Mouse (Mus musculus) heart, postnatal 0 days (tissue): ENCODE results near the gene Gm14444. TPM values are rescaled to one million over a fixed set of nuclear protein-coding genes. Genes with fewer than 3 reads are reported as not detected.
"Not testable (repeated sequence)": the region's sequence is repeated elsewhere in the genome, so short reads cannot be mapped to it uniquely, and the experiment has no call there.

Experiments used
- ATAC-seq: fragments of 200-750 bp; cut with Nextera tagmentation; 2 replicates; pipeline ENCODE4 v1.8.0; 2017; ENCODE audit warnings: low read depth, moderate number of reproducible peaks, moderate library complexity; ENCODE audit not compliant: insufficient read depth
- DNase-seq: peaks from one replicate; pipeline ENCODE4 v3.0.0-alpha.2; 2016; ENCODE audit warnings: low spot score
- H3K27ac ChIP-seq: fragments of 300-500 bp; sonication (generic); 2 replicates; pipeline ENCODE4 v1.5.1; 2014; ENCODE audit warnings: low read depth, mild to moderate bottlenecking
- H3K27me3 ChIP-seq: fragments of 300-500 bp; sonication (generic); 2 replicates; pipeline ENCODE4 v1.6.1; 2014; ENCODE audit warnings: low read length, mixed read lengths; ENCODE audit not compliant: control insufficient read depth, insufficient read depth
- H3K36me3 ChIP-seq: fragments of 300-500 bp; sonication (generic); replicated peaks from 2 replicates; pipeline ENCODE4 v1.6.1; 2014; ENCODE audit warnings: low read length, mixed read lengths; ENCODE audit not compliant: control insufficient read depth, insufficient read depth
- H3K4me1 ChIP-seq: fragments of 300-500 bp; sonication (generic); 2 replicates; pipeline ENCODE4 v1.6.1; 2014; ENCODE audit warnings: antibody characterized with exemption; ENCODE audit not compliant: control insufficient read depth, insufficient read depth
- H3K4me2 ChIP-seq: fragments of 300-500 bp; sonication (generic); 2 replicates; pipeline ENCODE4 v1.6.1; 2014; ENCODE audit warnings: low read depth, mild to moderate bottlenecking, low read length, moderate library complexity
- H3K4me3 ChIP-seq: fragments of 300-500 bp; sonication (generic); 2 replicates; pipeline ENCODE4 v1.5.1; 2014; ENCODE audit warnings: low read depth, low read length
- H3K9ac ChIP-seq: fragments of 300-500 bp; sonication (generic); replicated peaks from 2 replicates; pipeline ENCODE4 v1.6.1; 2014; ENCODE audit warnings: low read depth, low read length, mixed read lengths
- H3K9me3 ChIP-seq: fragments of 300-500 bp; sonication (generic); replicated peaks from 2 replicates; pipeline ENCODE4 v1.6.1; 2016; ENCODE audit warnings: low read length; ENCODE audit not compliant: control insufficient read depth
- WGBS: fragments of 180-500 bp; shearing (Covaris S2); extraction: QIAGEN DNeasy Blood & Tissue Kit; methylation state at CpG from one replicate; pipeline ENCODE4 v1.1.7; 2014; 5-methylcytosine and 5-hydroxymethylcytosine counted together
- polyA plus RNA-seq: library from polyadenylated mRNA; unstranded; fragments of >200 nt; fragmentation: Nextera tagmentation; extraction: Ambion mirVana; gene quantifications from 2 replicates; pipeline ENCODE4 v1.2.1, GENCODE M21; 2015
- total RNA-seq: library from RNA; depleted of rRNA; stranded (reverse); fragments of >200 nt; gene quantifications from 2 replicates; pipeline ENCODE4 v1.2.3, GENCODE M21; 2014; ENCODE audit warnings: low replicate concordance; rRNA removed

The Gm14444 gene
- total RNA-seq (not detected in 2 replicates), polyA plus RNA-seq (not detected in 2 replicates)

DNA sequence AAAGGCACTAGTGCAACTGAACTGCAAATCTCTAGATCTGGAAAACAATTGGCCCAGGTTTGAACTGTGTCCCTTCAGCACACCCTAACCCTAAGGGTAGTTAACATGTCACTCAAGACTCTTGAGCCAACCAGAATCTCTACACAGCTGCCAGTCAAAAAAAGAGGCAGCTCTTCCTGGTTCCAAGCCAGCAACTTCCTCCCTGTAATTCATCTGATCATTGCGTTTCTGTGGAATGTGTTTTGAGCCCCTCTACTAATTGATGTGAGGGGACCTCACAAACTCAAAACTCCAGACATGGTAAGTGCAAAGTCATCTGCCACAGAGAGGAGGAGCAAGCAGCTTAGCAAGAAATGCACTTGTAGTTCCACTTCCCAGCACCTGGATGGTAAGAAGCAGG, at the start of gene Gm14444:
Gm14444 (plus strand) TSS at position 220 of the 400 bp plus-strand sequence.
- H3K4me1 ChIP-seq, H3K27me3 ChIP-seq, H3K4me3 ChIP-seq, H3K4me2 ChIP-seq, H3K9me3 ChIP-seq, ATAC-seq, H3K36me3 ChIP-seq, DNase-seq, H3K9ac ChIP-seq, H3K27ac ChIP-seq: not testable (repeated sequence)
- WGBS: 52% methylated on average over 1 of the region's 1 CpGs

DNA sequence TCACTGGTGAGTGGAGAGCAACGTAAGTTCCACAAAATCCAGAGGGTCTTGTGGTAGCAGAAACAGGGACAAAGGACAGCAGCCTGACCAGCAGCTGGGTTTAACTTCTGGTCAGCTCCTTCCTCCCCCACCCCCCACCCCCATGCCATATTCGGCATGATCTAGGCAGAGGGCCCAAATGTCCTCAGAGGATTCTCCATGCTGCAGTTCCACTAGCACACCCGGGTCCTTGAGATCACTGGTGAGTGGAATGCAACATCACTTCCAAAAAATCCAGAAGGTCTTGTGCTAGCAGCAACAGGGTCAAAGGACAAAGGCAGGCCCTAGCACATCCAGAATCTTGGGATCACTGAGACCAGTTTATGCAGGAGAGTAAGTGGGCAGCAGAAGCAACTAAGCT, 44.6 kb upstream of the Gm14444 start:
- ATAC-seq: not testable (repeated sequence)

GRCm38 (mm10) chr2:175044268-175044667, 34.2 kb downstream of the Gm14444 start:
- 95% methylated on average over 21 of the region's 27 CpGs for WGBS
- not testable (repeated sequence) for DNase-seq

More for the DNA sequence above, 44.6 kb upstream of the Gm14444 start:
- not testable (repeated sequence) for H3K9me3 ChIP-seq, H3K4me2 ChIP-seq, H3K4me1 ChIP-seq, H3K36me3 ChIP-seq, H3K27me3 ChIP-seq, H3K4me3 ChIP-seq, DNase-seq, H3K9ac ChIP-seq, H3K27ac ChIP-seq
- WGBS: 52% methylated on average over 3 of the region's 3 CpGs

GRCm38 (mm10) chr2:175067681-175068261, 57.7 kb downstream of the Gm14444 start, which contains the start of gene Gm14393:
Gm14393 (minus strand) TSS chr2:175067781.
- H3K9me3 ChIP-seq, H3K9ac ChIP-seq, H3K4me3 ChIP-seq, DNase-seq, ATAC-seq, H3K27me3 ChIP-seq, H3K27ac ChIP-seq, H3K4me2 ChIP-seq, H3K4me1 ChIP-seq, H3K36me3 ChIP-seq: not testable (repeated sequence)
- 70% methylated on average over 1 of the region's 1 CpGs for WGBS

More at GRCm38 (mm10) chr2:175044268-175044667, 34.2 kb downstream of the Gm14444 start:
- H3K27ac ChIP-seq, H3K4me1 ChIP-seq, H3K9ac ChIP-seq, H3K9me3 ChIP-seq, H3K4me2 ChIP-seq, ATAC-seq, H3K36me3 ChIP-seq, H3K27me3 ChIP-seq, H3K4me3 ChIP-seq: not testable (repeated sequence)

Other genes starting within 250 kb of the Gm14444 start
- gene Edn3, start 249.6 kb upstream of the Gm14444 start, total RNA-seq: not detected in 2 replicates
- 0.11 and 0.19 TPM in 2 replicates for gene Edn3, start 249.6 kb upstream of the Gm14444 start, polyA plus RNA-seq
- gene Gm14393, start 57.5 kb downstream of the Gm14444 start, total RNA-seq: not detected in 2 replicates
- 0.74 and 1.8 TPM in 2 replicates for gene Gm14393, start 57.5 kb downstream of the Gm14444 start, polyA plus RNA-seq
- gene Gm14399, start 131.8 kb downstream of the Gm14444 start, total RNA-seq: 2.2 and 16.4 TPM in 2 replicates
- 3.6 and 4.1 TPM in 2 replicates for gene Gm14399, start 131.8 kb downstream of the Gm14444 start, polyA plus RNA-seq
- gene Gm14443, start 165.6 kb downstream of the Gm14444 start, total RNA-seq: 7.5 TPM in 1 of 2 replicates, not detected in the other
- 0.16 and 0.26 TPM in 2 replicates for gene Gm14443, start 165.6 kb downstream of the Gm14444 start, polyA plus RNA-seq
- gene Gm14391, start 196.7 kb downstream of the Gm14444 start, total RNA-seq: 5.3 and 7.5 TPM in 2 replicates
- gene Gm14391, start 196.7 kb downstream of the Gm14444 start, polyA plus RNA-seq: 3.8 and 6.3 TPM in 2 replicates